Mouse (Mus musculus) forebrain, postnatal 0 days (tissue): ENCODE results near the gene Nckap1. TPM values are rescaled to one million over a fixed set of nuclear protein-coding genes. Genes with fewer than 3 reads are reported as not detected.
A peak's percentile ranks its signal among the peaks of the same experiment; 100 is the strongest.

ENCODE experiments used
- ATAC-seq: fragments of 200-750 bp; cut with Nextera tagmentation; 2 replicates; pipeline ENCODE4 v1.8.0; 2017; ENCODE audit warnings: mild to moderate bottlenecking, moderate library complexity
- DNase-seq: peaks from one replicate; pipeline ENCODE4 v3.0.0-alpha.2; 2015
- H3K27ac ChIP-seq: fragments of 300-500 bp; sonication (generic); 2 replicates; pipeline ENCODE4 v1.5.1; 2014; ENCODE audit warnings: low read depth, mild to moderate bottlenecking, antibody characterized with exemption, low read length, moderate library complexity, mixed read lengths
- H3K27me3 ChIP-seq: fragments of 300-500 bp; sonication (generic); 2 replicates; pipeline ENCODE4 v1.6.1; 2014; ENCODE audit warnings: mild to moderate bottlenecking, low read length, mixed read lengths; ENCODE audit not compliant: insufficient read depth
- H3K36me3 ChIP-seq: fragments of 300-500 bp; sonication (generic); 2 replicates; pipeline ENCODE4 v1.6.1; 2014; ENCODE audit warnings: mild to moderate bottlenecking, moderate library complexity; ENCODE audit not compliant: insufficient read depth
- H3K4me1 ChIP-seq: fragments of 300-500 bp; sonication (generic); 2 replicates; pipeline ENCODE4 v1.6.1; 2014; ENCODE audit warnings: antibody characterized with exemption; ENCODE audit not compliant: insufficient read depth
- H3K4me2 ChIP-seq: fragments of 300-500 bp; sonication (generic); 2 replicates; pipeline ENCODE4 v1.6.1; 2014; ENCODE audit warnings: low read depth, mild to moderate bottlenecking, moderate library complexity
- H3K4me3 ChIP-seq: fragments of 300-500 bp; sonication (generic); 2 replicates; pipeline ENCODE4 v1.5.1; 2014; ENCODE audit warnings: low read depth, low read length, mixed read lengths
- H3K9ac ChIP-seq: fragments of 300-500 bp; sonication (generic); 2 replicates; pipeline ENCODE4 v1.6.1; 2014; ENCODE audit warnings: mild to moderate bottlenecking
- H3K9me3 ChIP-seq: fragments of 300-500 bp; sonication (generic); 2 replicates; pipeline ENCODE4 v1.6.1; 2016; ENCODE audit warnings: low read length
- CTCF ChIP-seq: sonication (generic); IDR thresholded peaks from 2 replicates; pipeline ENCODE4 v1.5.1; 2016; ENCODE audit warnings: antibody characterized with exemption, control low read depth, low read depth
- WGBS: fragments of 180-500 bp; shearing (Covaris S2); extraction: QIAGEN DNeasy Blood & Tissue Kit; methylation state at CpG from one replicate; pipeline ENCODE4 v1.1.7; 2014; 5-methylcytosine and 5-hydroxymethylcytosine counted together
- polyA plus RNA-seq: library from polyadenylated mRNA; unstranded; fragments of >200 nt; fragmentation: Nextera tagmentation; extraction: Ambion mirVana; gene quantifications from 2 replicates; pipeline ENCODE4 v1.2.1, GENCODE M21; 2015
- total RNA-seq: library from RNA; depleted of rRNA; stranded (reverse); fragments of >200 nt; gene quantifications from 2 replicates; pipeline ENCODE4 v1.2.3, GENCODE M21; 2014

The Nckap1 gene
- total and polyA plus RNA-seq, 2 experiments from 2014 or later = 90.0 to 178 TPM

DNA sequence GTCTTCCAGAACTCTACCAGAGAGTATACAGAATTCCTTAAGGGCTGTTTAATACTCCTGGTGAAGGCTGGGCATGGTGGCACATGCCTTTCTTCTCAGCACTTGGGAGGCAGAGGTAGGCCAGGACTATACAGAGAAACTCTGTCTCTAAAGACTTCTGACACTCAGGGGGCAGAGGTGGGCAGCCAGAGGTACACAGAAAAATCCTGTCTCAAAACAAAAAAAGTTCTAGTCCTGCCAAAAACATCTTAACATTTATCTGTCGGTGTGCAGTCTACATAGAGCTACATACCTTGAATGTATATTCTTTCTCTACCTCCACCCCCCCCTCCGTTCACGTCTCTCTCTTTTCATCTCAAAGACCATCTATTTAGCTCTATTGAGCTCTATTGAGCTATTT is 1.2 kb upstream of the Nckap1 start:
- no peaks in the 10 kb centered on the region for H3K9me3 ChIP-seq

DNA sequence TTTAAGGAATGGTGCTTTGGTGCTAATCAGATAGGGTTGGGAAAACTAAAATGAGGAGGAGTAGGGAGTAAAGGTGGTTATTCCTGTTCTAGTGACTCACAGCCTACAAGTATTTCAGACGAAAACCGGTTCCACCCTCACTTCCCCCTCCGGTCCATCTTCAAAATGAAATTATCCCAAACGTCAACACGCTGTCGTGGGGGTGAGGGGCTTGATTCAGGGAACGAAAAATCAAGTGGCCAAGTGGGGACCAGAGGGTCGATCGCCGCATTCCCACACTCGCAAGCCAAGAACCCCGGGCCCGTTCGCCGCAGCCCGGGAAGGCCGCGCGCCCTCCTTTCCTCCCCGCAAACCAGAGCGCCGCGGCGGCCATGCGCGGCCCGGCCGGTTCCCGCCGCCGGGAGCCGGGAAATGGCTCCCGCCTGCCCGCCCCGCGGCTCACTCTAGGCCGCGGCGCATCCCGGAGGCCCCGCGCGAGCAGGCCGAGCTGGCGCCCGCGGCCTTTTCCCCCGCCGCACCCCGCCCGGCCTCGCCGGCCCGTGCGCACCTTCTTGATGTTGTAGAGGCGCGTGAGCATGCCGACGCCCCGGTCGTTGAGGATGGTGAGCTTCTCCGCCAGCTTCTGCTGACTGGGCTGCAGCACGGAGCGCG is 744 bp downstream of the Nckap1 start:
- DNase-seq = peak; percentile 59
- Histone ChIP-seq H3K9me3 (no peaks in the 10 kb centered on the region), H3K4me3 (peak overlapping the region; percentile 97), H3K4me1 (peaks cover 14% of the 10 kb centered on the region; the same call in 1 of the 2 replicates), H3K9ac (peak overlapping the region; percentile 99), H3K4me2 (peak overlapping the region; percentile 52), H3K36me3 (no peaks in the 10 kb centered on the region), H3K27ac (peak overlapping the region; percentile 97), H3K27me3 (no peaks in the 10 kb centered on the region)
- TF ChIP-seq CTCF = no peak
- WGBS = 1% methylated on average over 60 of the region's 65 CpGs
- peak; percentile 71 for ATAC-seq

More for the DNA sequence above, 1.2 kb upstream of the Nckap1 start:
- H3K4me3 ChIP-seq = no peak overlapping the region
- ATAC-seq = no peak
- DNase-seq = no peak
- no peak overlapping the region for H3K4me2 ChIP-seq
- H3K27ac ChIP-seq = no peak overlapping the region
- no peak for TF ChIP-seq CTCF
- WGBS = 57% methylated on average over 3 of the region's 3 CpGs
- H3K9ac ChIP-seq = no peak overlapping the region
- H3K4me1 ChIP-seq = peaks cover 14% of the 10 kb centered on the region; the same call in 1 of the 2 replicates
- no peaks in the 10 kb centered on the region for H3K27me3 ChIP-seq
- H3K36me3 ChIP-seq = no peaks in the 10 kb centered on the region

DNA sequence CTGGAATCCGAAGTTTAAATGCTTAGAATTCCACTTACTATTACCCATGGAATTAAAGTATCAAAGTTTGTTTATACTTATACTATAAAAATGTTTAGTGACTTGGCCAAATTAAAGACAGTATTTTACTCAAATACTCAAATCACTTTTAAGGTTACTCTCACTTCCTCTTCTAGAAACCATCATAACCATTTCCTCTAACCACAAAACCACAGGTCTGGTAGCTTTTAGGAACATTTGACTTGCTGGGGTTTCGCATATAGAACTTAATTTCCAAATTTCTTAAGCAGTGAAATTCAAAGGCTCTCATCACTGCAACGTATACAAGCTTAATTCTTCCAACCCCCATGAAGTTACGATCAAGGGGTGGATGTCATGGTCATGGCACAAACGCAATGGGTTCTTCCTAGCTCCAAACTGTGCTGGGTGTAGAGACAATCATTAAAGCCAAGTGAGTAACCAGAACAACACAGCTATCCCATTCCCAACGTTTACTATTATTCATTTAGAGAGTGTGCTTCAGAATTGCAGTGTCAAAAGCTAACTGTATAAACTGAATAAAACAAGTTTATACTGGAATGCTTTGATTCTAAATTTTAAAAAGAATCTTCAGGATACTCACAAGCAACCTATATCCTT is 1.8 kb downstream of the Nckap1 start:
- no peak for DNase-seq
- Histone ChIP-seq H3K27me3 (no peaks in the 10 kb centered on the region), H3K9ac (no peak overlapping the region), H3K36me3 (no peaks in the 10 kb centered on the region), H3K4me2 (peak overlapping the region; percentile 52), H3K4me3 (peak overlapping the region; percentile 97), H3K27ac (no peak overlapping the region), H3K4me1 (peaks cover 14% of the 10 kb centered on the region; the same call in 1 of the 2 replicates), H3K9me3 (no peaks in the 10 kb centered on the region)
- TF ChIP-seq CTCF = no peak
- ATAC-seq = no peak
- WGBS = 42% methylated on average over 6 of the region's 6 CpGs

DNA sequence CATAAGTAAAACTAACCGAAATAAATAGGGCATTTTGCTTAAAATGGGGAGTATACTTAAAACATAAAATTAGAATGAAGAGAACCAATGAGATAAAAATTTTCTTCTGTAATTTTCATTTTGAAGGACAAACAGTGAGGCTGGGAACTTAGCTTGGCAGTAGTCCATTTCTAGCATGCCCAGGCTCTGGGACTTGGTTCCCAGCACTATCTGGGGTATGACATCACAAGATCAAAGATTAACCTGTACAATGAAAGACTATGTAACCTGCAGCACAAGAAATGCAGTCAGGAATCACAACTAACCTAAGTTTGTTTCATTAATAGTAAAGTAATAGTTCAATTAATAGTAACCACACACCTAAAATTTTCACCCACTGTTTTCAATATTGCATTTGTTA is 3.9 kb downstream of the Nckap1 start:
- no peaks in the 10 kb centered on the region for H3K27me3 ChIP-seq
- ATAC-seq (no peak), DNase-seq (no peak)
- peaks cover 14% of the 10 kb centered on the region; the same call in 1 of the 2 replicates for H3K4me1 ChIP-seq
- no peaks in the 10 kb centered on the region for H3K9me3 ChIP-seq
- WGBS = 98% methylated on average over 1 of the region's 1 CpGs
- H3K4me3 ChIP-seq = no peak overlapping the region
- no peak overlapping the region for H3K9ac ChIP-seq
- no peak overlapping the region for H3K4me2 ChIP-seq
- no peaks in the 10 kb centered on the region for H3K36me3 ChIP-seq
- no peak for TF ChIP-seq CTCF
- no peak overlapping the region for H3K27ac ChIP-seq

- Histone ChIP-seq H3K4me3 (no peak overlapping the region), H3K27me3 (no peaks in the 10 kb centered on the region), H3K4me1 (no peaks in the 10 kb centered on the region), H3K4me2 (no peak overlapping the region), H3K36me3 (no peaks in the 10 kb centered on the region), H3K9me3 (no peaks in the 10 kb centered on the region), H3K9ac (no peak overlapping the region), H3K27ac (no peak overlapping the region)
- WGBS = 72% methylated on average over 4 of the region's 4 CpGs
- DNase-seq (no peak), ATAC-seq (no peak)
- no peak for TF ChIP-seq CTCF
These were observed 10.5 kb downstream of the Nckap1 start for GRCm38 (mm10) chr2:80570656-80571055.

- Histone ChIP-seq H3K4me2 (no peak overlapping the region), H3K9ac (no peak overlapping the region), H3K4me3 (no peak overlapping the region), H3K4me1 (no peaks in the 10 kb centered on the region), H3K9me3 (no peaks in the 10 kb centered on the region), H3K36me3 (no peaks in the 10 kb centered on the region), H3K27ac (no peak overlapping the region), H3K27me3 (no peaks in the 10 kb centered on the region)
- DNase-seq = no peak
- ATAC-seq = no peak
- WGBS = 77% methylated on average over 4 of the region's 4 CpGs
- no peak for TF ChIP-seq CTCF
These were observed 13.8 kb downstream of the Nckap1 start for GRCm38 (mm10) chr2:80567411-80567810.

GRCm38 (mm10) chr2:80562253-80562652 is 18.9 kb downstream of the Nckap1 start:
- H3K9me3 ChIP-seq = no peaks in the 10 kb centered on the region

More at GRCm38 (mm10) chr2:80562253-80562652, 18.9 kb downstream of the Nckap1 start:
- Histone ChIP-seq H3K4me3 (no peak overlapping the region), H3K36me3 (no peaks in the 10 kb centered on the region; the same call in 1 of the 2 replicates), H3K27me3 (no peaks in the 10 kb centered on the region), H3K4me1 (no peaks in the 10 kb centered on the region), H3K27ac (no peak overlapping the region), H3K4me2 (no peak overlapping the region), H3K9ac (no peak overlapping the region)
- no peak for ATAC-seq
- TF ChIP-seq CTCF = no peak
- DNase-seq = no peak
